Mouse (Mus musculus) cerebellum, adult 18-20 months (tissue): ENCODE data around the gene Lmbrd2.

Experiments used
- DNase-seq, 2 experiments: peaks; one replicate each; pipeline ENCODE4 v3.0.0; 2021

Lmbrd2 gene

GRCm38 (mm10) chr15:9140252-9140680 is at the start of gene Lmbrd2:
Lmbrd2 (plus strand) TSS chr15:9140550.
- DNase-seq: peak; percentile 96 to 100

GRCm38 (mm10) chr15:9090662-9091061 is 49.7 kb upstream of the Lmbrd2 start:
- DNase-seq: no peak

- DNase-seq: no peak
Observed at GRCm38 (mm10) chr15:9093598-9094365, 46.6 kb upstream of the Lmbrd2 start.

GRCm38 (mm10) chr15:9094366-9094750 is 46.0 kb upstream of the Lmbrd2 start:
- DNase-seq: peak; percentile 37 to 56

GRCm38 (mm10) chr15:9096865-9097264 is 43.5 kb upstream of the Lmbrd2 start:
- no peak for DNase-seq

GRCm38 (mm10) chr15:9100446-9101077 is 39.8 kb upstream of the Lmbrd2 start:
- DNase-seq: no peak

GRCm38 (mm10) chr15:9106303-9107074 is 33.9 kb upstream of the Lmbrd2 start:
- no peak for DNase-seq

- DNase-seq: no peak
Observed at GRCm38 (mm10) chr15:9110526-9111347, 29.6 kb upstream of the Lmbrd2 start.

GRCm38 (mm10) chr15:9111648-9112047 is 28.7 kb upstream of the Lmbrd2 start:
- no peak for DNase-seq

GRCm38 (mm10) chr15:9113556-9113955 is 26.8 kb upstream of the Lmbrd2 start:
- DNase-seq: no peak

- no peak for DNase-seq
Observed at GRCm38 (mm10) chr15:9114131-9114530, 26.2 kb upstream of the Lmbrd2 start.

GRCm38 (mm10) chr15:9114599-9114998 is 25.8 kb upstream of the Lmbrd2 start:
- DNase-seq: no peak

GRCm38 (mm10) chr15:9118852-9119251 is 21.5 kb upstream of the Lmbrd2 start:
- DNase-seq: no peak

- DNase-seq: peak; percentile 40 to 68
Observed at GRCm38 (mm10) chr15:9120081-9120480, 20.3 kb upstream of the Lmbrd2 start.

- no peak for DNase-seq
Observed at GRCm38 (mm10) chr15:9122989-9123388, 17.4 kb upstream of the Lmbrd2 start.

- no peak for DNase-seq
Observed at GRCm38 (mm10) chr15:9124856-9125255, 15.5 kb upstream of the Lmbrd2 start.

- DNase-seq: no peak
Observed at GRCm38 (mm10) chr15:9127051-9127791, 13.1 kb upstream of the Lmbrd2 start.

- DNase-seq: no peak
Observed at GRCm38 (mm10) chr15:9130772-9131498, 9.4 kb upstream of the Lmbrd2 start.

- no peak for DNase-seq
Observed at GRCm38 (mm10) chr15:9131499-9131888, 8.9 kb upstream of the Lmbrd2 start.

GRCm38 (mm10) chr15:9132693-9133443 is 7.5 kb upstream of the Lmbrd2 start:
- DNase-seq: peak; percentile 61 to 65
